Mouse (Mus musculus) layer of hippocampus, adult 2 months (tissue): ENCODE measurements around the gene Ndufa11. TPM values are rescaled to one million over a fixed set of nuclear protein-coding genes. Genes with fewer than 3 reads are reported as not detected.

Source experiments
- DNase-seq, 2 experiments: peaks; one replicate each; pipeline ENCODE4 v3.0.0; 2022; ENCODE audit warnings: low spot score in 2 of 2
- H3K27ac ChIP-seq: fragments of 200-600 bp; 2 replicates; pipeline ENCODE4 v1.8.1; 2022
- H3K4me3 ChIP-seq: fragments of 200-600 bp; 2 replicates; pipeline ENCODE4 v1.8.1; 2022; ENCODE audit warnings: mild to moderate bottlenecking
- CTCF ChIP-seq: fragments of 200-600 bp; conservative IDR thresholded peaks from 2 replicates; pipeline ENCODE4 v1.8.1; 2022; ENCODE audit warnings: antibody characterized with exemption, mild to moderate bottlenecking, moderate library complexity
- total RNA-seq, 2 experiments: library from RNA; stranded (reverse); gene quantifications; 2 replicates each; pipeline ENCODE4 v1.2.3; 2021

Ndufa11 gene
- total RNA-seq, 2 experiments from 2014 or later: 196 to 229 TPM

GRCm38 (mm10) chr17:56756703-56757399, 39.3 kb downstream of the Ndufa11 start:
- H3K4me3 ChIP-seq: peak overlapping the region; percentile 40
- no peak for DNase-seq
- TF ChIP-seq CTCF: peak; percentile 64
- H3K27ac ChIP-seq: no peak overlapping the region

- TF ChIP-seq CTCF: no peak
- peak in 1 of 2 experiments; percentile 65 for DNase-seq
- H3K4me3 ChIP-seq: peak within 1 kb of the TSS; percentile 40
- H3K27ac ChIP-seq: no peak within 1 kb of the TSS
Observed at GRCm38 (mm10) chr17:56757416-56758123, 40.0 kb downstream of the Ndufa11 start, which contains the start of gene Nrtn. Nrtn (minus strand) TSS chr17:56757530.

GRCm38 (mm10) chr17:56758132-56758531, 40.6 kb downstream of the Ndufa11 start:
- H3K4me3 ChIP-seq: no peak overlapping the region
- TF ChIP-seq CTCF: peak; percentile 78
- no peak overlapping the region for H3K27ac ChIP-seq
- DNase-seq: peak in 1 of 2 experiments; percentile 77

- TF ChIP-seq CTCF: no peak
- H3K27ac ChIP-seq: no peak overlapping the region
- DNase-seq: no peak
- no peak overlapping the region for H3K4me3 ChIP-seq
Observed at GRCm38 (mm10) chr17:56759261-56759660, 41.7 kb downstream of the Ndufa11 start.

GRCm38 (mm10) chr17:56761077-56761476, 43.5 kb downstream of the Ndufa11 start:
- no peak for DNase-seq
- H3K4me3 ChIP-seq: no peak overlapping the region
- no peak overlapping the region for H3K27ac ChIP-seq
- TF ChIP-seq CTCF: no peak

- TF ChIP-seq CTCF: no peak
- DNase-seq: peak; percentile 78 to 87
- peak overlapping the region; percentile 53 for H3K4me3 ChIP-seq
- H3K27ac ChIP-seq: peak overlapping the region; percentile 95
Observed at GRCm38 (mm10) chr17:56761991-56762410, 44.4 kb downstream of the Ndufa11 start.

GRCm38 (mm10) chr17:56762769-56763731, 45.5 kb downstream of the Ndufa11 start:
- peak; percentile 55 to 66 for DNase-seq
- TF ChIP-seq CTCF: peak; percentile 100
- peak overlapping the region; percentile 53 for H3K4me3 ChIP-seq
- peak overlapping the region; percentile 95 for H3K27ac ChIP-seq

GRCm38 (mm10) chr17:56763741-56764250, 46.2 kb downstream of the Ndufa11 start:
- no peak for TF ChIP-seq CTCF
- no peak for DNase-seq
- H3K4me3 ChIP-seq: peak overlapping the region; percentile 91
- peak overlapping the region; percentile 100 for H3K27ac ChIP-seq

GRCm38 (mm10) chr17:56764474-56765354, 47.1 kb downstream of the Ndufa11 start, which contains the start of gene Dus3l:
Dus3l (plus strand) TSS chr17:56764757.
- Histone ChIP-seq H3K4me3 (peak within 1 kb of the TSS; percentile 91), H3K27ac (peak within 1 kb of the TSS; percentile 100)
- DNase-seq: peak; percentile 80 to 91
- TF ChIP-seq CTCF: no peak

- peak overlapping the region; percentile 91 for H3K4me3 ChIP-seq
- TF ChIP-seq CTCF: no peak
- no peak for DNase-seq
- H3K27ac ChIP-seq: peak overlapping the region; percentile 100
Observed at GRCm38 (mm10) chr17:56765431-56765830, 47.9 kb downstream of the Ndufa11 start.

- Histone ChIP-seq H3K4me3 (no peak overlapping the region), H3K27ac (no peak overlapping the region)
- no peak for TF ChIP-seq CTCF
- DNase-seq: no peak
Observed at GRCm38 (mm10) chr17:56766631-56767405, 49.3 kb downstream of the Ndufa11 start.
